Mouse (Mus musculus): ENCODE results near the gene Itgb3.

Gene Itgb3

DNA sequence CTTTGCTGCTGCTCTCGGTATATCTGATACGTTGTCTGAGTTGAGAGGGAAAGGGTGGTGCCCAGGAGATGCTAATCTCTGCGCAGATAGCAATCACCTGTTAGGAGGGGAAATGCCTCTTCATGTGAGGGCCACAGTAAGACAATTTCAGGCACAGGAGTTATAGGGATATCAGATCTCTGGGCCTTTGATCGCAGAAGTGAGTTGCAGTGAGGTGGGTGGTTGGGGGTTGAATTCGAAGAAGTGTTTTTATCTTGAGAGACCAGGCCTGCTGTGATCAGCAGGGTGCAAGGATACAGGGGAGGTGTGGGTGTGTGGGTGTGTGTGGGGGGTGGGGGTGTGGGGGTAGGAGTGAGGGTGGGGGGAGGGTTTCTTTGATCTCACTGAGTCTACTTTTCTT is 53.3 kb downstream of the Itgb3 start:
- no peak for DNase-seq (ENCODE audit: low read depth, low spot score)

DNA sequence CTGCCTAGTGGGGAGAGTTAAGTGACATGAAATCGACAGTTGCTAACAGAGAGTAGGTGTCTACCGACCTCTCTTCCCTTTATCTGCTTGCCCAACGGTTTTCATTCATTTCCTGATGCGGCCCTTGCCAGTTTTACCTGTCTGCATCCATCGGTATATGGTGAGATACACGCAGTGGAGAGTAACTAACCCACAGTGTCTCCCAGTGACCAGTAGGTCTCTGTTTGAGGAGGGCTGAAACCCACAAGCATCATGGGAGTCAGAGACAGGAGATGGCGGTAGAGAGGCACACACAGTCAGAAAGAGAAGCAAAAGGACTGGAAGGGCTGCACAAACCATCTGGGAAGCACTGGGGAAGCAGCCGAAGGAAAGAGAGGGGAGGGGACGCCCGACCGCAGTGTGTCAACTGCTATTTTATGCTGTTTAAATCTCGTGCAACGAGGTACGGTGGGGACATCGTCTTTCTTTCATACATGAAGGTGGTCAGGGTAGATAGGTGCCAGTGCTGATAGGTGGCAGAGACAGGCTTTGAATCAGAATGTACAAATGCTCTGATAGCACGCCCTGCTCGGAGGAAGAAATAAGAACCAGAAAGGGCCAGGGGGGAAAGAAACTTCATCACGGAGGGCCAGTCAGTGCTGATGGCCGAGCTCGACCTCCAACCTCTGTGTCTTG is 53.9 kb downstream of the Itgb3 start:
- peak; percentile 44 for DNase-seq (ENCODE audit: low read depth, low spot score)

DNA sequence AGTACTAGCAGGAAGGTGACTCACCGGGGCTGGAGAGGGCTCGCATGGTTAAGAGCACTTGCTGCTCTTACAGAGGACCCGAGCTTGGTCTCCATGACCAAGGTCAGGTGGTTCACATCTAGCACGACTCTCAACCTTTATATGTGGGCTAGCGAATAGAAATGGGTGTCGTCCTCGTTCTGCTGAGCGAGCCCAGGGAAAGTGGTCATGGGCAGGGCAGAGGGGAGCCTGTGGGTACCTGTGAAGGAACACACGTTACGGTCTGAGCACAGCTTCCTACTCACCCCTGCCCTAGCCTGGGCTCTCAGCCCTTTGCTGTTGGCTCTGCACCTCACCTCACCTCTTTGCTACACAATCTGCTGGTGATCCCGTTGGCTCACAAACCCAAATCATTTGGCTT is 54.8 kb downstream of the Itgb3 start:
- no peak for DNase-seq (ENCODE audit: low read depth, low spot score)

DNA sequence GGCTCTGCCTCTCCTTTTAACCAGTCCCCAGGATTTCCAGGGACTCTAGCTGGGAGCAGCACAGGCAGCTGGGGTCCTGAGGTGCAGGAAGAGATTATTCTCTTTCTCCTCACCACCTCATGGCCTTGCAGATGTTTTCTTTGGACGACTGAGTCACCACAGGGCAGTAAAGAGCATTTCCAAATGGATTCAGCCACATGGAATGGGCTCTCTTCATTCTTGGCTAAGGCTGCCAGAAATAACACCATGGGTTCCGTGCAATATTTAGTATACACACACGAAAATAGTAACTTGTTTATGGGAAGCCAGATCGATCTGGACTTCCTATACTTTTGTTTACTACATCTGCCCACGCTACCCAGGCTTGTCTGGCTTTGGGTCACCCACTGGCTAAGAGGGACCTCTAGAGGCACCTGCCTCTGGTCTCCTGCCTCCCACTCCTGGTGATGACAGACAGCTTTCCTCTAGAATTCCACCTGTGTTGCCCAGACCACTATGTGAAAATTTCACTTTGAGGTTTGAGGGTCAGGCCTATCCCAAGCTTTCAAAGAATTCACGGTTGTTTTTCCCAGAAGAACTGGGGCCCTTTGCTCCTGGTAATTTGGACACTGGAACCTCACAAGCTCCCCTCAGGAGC is 55.6 kb downstream of the Itgb3 start:
- DNase-seq (ENCODE audit: low read depth, low spot score), result no peak

DNA sequence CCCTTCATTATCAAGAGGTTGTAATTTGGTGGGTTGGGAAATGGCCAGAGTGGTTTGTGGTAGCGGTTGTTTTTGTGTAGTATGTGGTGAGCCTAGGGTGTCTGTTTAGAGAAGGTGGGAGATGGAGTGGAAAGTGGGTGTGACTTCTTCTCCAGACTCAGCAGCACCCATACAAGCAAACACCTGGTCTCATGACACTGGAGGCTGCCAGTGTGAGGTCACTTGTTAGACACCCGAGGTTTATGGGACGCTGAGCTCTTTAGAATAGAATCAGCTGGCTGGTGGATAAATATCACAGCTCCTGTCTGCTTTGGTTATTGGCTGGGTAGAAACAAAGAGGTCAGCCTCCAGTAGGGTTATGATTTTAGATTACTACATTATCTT is 56.1 kb downstream of the Itgb3 start:
- DNase-seq (ENCODE audit: low read depth, low spot score), result no peak

DNA sequence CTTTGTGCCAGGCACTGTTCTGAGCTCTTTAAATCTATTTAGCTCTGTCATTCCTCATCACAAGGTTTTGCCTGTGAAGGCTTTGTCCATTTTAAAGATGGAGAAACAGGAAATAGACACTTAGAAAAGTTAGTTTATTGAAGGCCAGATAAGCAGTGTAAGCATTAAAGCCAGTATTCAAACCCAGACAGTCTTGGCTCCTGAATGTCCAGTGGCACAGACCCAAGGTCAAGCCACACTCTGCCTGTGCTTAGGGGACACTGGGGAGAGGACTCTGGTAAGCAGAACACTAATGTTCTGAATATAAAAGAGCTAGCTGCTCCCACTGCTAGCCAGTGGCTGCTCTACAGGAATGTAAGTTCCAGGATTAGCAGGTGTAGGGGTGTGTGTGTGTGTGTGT is 56.6 kb downstream of the Itgb3 start:
- no peak for DNase-seq (ENCODE audit: low read depth, low spot score)

DNA sequence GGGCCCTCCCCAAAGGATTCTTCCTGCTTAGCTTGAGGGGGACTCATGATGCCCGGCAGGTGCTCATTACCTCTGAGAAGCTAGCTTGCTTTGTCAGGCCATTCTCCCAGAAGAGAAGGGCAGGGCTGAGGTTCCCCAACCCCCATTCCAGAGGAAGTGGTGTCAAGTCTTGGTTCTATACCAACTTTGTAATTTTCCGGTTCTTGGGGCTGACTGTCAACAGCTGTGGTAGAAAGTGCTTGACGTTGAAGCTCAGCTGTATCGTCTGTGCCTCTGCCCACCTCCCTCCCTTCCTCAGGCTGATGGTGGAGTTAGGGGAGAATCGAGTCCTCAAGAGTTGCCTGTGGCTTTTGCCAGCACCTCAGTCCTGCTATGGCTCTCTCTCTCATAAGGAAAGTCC is 59.6 kb downstream of the Itgb3 start:
- DNase-seq (ENCODE audit: low read depth, low spot score), result no peak

DNA sequence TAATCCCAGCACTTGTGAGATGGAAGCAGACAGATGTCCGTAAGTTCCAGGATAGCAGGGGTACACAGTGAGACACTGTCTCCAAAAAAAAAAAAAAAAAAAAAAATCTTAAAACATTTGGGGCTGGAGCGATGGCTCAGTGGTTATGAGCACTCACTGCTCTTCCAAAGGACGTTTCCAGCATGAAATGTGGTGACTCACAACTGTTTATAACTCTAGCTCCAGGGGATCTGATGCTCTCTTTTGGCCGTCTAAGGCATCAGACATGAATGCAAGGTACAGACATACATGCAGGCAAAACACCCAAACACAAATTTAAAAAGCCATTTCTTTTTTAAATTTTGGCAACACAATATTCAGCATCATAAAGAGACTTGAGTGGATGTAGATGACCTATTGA is 65.6 kb downstream of the Itgb3 start:
- DNase-seq (ENCODE audit: low read depth, low spot score), result no peak

DNA sequence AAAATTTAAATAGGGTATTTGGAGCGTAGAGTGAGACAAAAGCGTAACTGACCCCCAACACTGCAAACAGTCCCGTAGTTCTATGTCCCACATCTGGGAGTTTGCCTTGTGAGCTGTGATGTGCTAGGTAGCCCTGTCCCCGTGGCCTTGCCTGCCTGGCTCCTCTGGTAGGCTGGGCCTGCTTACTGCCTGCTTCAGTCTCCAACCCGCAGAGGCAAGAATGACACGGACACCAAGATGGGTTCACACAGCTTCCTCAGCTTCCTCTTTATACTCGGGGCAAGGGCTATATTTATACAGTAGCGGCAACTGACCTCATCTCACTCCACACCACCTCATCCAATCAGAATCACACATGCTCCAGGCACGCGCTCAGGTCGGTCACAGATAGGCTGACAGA is 67.0 kb downstream of the Itgb3 start:
- DNase-seq (ENCODE audit: low read depth, low spot score), result peak; percentile 48

DNA sequence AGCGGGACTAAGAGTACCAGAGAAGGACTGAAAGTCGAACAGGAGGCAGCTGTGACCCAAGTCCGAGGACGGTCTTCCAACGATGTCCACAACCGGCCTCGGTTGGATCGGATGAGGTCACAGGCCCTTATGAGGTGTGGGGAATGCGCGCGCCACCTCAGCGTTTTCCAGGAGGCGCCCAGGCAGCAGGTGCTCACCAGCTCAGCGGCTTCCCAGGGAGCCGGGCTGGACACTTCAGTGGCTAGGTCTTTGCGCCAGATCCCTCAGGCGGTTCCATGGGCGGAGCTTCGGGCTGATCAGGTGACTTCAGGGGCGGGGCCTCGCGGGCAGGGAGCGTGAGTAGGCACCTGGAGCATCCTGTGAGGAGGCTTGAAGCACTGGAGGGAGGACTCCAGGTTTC is 77.7 kb downstream of the Itgb3 start, which contains the start of gene Gm11639:
TSS of gene Gm11639 (plus strand) at position 160 of the 400 bp plus-strand sequence.
- peak; percentile 81 for DNase-seq (ENCODE audit: low read depth, low spot score)

DNA sequence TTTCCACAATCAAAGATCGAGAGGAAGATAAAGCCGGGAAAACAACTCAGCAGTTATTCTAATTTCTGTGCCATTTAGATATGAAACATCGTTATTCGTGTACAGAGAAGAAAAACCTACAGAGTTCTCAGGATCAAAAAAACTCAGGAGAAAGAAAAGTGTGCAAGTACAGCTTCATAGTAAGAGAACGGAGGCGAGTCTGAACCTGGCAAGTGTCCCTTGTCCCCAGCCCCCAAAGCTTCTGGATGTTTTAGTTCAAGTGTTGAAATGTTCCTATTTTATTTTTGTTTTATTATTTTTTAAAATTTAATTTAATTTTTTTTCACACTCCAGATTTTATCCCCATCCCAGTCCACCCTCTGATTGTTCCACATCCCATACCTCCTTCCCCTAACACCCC is 85.4 kb downstream of the Itgb3 start:
- DNase-seq (ENCODE audit: low read depth, low spot score), result no peak

DNA sequence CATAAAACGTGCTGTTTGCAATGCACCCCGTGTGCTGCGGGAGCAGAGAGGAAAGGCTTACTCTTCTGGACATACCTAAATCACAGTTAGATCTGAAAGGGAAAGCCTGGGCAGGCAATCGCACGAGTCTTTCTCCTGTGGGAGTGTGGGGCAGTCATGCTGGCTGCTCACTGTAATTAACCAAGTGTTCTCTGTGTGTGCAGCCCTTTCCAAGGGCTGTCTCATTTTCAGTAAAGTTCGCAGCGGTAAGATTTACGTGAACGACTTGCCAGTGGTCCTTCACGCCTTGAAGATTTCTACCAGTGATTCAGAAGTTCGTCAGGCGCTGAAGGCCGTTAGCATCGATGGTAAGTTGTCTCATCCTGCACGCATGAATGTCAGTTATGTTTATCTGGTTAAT is 96.3 kb downstream of the Itgb3 start:
- DNase-seq (ENCODE audit: low read depth, low spot score), result no peak

DNA sequence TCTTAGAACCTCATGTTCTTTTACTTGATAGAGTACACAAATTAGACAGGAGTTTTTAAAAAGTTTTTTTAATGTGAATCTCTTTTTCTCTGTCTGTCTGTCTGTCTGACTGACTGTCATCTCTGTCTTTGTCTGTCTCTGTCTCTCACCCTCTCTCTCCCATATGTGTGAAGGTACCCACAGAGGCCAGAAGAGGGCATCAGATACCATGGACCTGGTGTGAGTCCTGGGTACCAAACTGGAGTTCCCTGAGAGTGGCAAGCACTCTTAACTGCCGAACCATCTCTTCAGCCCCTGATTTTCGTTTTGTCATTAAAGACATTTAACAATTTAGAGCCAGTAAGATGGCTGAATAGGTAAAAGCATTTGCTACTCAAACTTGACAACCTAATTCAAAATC is 99.3 kb downstream of the Itgb3 start:
- peak; percentile 53 for DNase-seq (ENCODE audit: low read depth, low spot score)
